Mouse (Mus musculus) forelimb bud, embryonic 11.5 days (tissue): ENCODE data around the gene Hist2h2ab.
"Not testable (repeated sequence)": the region's sequence is repeated elsewhere in the genome, so short reads cannot be mapped to it uniquely, and the experiment has no call there.

ENCODE experiments used
- DNase-seq: peaks from one replicate; pipeline ENCODE4 v3.0.0-alpha.2; 2012; ENCODE audit warnings: low read depth, low spot score

The Hist2h2ab gene

DNA sequence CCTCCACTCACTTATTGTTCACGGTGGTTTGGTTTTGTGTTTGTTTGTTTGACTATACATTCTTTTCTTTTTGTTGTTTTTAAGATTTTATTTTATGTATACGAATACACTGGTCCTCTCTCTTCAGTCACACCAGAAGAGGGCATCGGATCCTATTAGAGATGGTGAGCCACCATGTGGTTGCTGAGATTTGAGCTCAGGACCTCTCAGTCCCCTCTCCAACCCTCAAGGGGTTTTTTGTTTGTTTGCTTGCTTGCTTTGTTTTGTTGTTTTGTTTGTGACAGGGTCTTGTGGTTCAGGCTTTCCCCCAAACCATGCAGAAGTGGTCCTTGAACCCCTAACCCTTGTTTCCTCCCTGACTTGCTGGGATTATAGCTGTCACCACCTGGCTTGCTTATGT, 42.0 kb downstream of the Hist2h2ab start:
- no peak for DNase-seq

DNA sequence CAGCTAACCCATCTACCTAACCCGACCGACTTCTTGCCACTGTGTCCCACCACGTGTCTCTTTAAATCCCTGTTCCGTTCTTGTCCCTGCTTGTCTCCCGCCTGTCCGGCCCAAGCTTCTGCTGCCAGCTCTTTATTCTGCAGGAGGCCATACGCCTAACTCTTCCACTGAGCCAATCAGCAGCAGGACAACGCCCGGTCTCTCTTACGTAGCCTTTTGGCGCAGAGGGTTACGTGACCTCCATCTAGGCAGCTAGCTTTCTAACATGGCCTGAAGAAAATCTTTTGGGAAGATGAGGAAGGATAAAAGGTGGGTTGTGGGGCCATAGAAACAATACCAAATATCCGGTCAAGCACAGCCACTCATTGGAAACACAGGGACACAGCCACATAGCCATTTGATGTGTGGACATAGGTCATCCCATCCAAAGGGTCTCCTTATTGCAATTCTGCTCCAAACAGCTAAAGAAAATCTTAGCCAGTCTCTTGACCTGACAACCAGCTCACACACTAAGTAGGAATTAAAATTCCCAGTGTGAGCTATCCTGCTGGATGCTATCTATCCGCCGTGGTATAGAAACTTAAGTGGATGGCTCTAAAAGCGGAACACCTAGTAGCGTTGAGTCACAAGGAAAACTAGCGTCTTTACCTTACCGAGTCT, 42.7 kb downstream of the Hist2h2ab start:
- DNase-seq, result peak; percentile 83

DNA sequence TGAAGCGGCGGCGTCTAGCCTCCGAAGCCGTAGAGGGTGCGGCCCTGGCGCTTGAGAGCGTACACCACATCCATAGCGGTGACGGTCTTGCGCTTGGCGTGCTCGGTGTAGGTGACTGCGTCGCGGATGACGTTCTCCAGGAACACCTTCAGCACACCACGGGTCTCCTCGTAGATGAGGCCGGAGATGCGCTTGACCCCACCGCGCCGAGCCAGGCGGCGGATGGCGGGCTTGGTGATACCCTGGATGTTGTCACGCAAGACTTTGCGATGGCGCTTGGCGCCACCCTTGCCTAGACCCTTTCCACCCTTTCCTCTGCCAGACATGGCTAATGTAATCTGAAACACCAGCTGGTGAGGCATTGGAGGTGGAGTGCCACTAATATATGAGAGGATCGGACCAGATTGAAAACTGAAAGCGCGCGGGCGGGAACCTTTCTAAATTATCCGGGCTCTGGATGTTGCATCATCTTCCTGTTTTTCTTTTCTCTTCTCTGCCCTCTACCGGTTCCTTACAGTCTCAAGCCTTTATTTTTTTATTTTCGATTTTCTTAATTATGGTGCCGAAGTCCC, 43.4 kb downstream of the Hist2h2ab start, which contains the start of gene Hist2h4:
TSS of gene Hist2h4 (minus strand) at position 333 of the 572 bp plus-strand sequence.
- DNase-seq, result peak; percentile 96

DNA sequence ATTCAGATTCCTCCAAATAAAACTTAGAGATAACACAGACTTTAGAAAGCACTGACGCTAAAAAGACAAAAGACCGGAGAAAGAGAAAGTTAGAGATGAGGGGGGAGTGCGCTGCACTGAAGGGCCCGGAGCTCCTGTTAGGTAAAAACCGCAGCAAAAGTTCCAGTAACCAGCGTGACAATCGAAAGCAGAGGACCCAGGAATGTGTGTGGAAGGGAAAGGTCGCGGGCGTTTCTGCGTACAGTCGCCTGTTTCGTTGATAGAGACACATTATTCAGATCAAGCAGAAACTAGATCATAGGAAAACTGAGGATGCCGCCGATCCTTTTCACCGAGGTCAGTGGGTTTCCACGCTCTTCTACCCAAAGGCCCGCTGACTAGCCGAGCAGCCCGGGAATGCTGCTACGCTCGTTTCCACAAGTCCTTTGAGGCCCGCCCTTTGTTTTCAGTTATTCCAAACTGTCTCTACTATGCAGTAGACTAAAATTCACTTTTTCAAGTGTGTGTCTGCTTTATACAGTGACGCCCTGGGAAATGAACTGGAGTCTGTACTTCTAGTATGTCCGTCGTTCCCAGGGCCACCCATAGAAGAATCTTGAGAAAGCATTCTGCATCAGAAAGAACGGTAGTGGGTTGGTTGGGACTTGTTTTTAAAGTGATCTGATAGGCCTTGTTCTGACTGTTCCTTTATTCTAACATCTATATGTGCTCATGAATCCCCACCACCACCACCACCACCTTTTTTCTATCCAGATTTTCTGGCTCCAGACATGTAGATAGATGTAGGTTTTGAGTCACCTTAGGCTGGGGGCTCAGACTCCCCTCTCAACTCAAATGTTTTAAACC, 44.1 kb downstream of the Hist2h2ab start:
- DNase-seq, result peak; percentile 46

DNA sequence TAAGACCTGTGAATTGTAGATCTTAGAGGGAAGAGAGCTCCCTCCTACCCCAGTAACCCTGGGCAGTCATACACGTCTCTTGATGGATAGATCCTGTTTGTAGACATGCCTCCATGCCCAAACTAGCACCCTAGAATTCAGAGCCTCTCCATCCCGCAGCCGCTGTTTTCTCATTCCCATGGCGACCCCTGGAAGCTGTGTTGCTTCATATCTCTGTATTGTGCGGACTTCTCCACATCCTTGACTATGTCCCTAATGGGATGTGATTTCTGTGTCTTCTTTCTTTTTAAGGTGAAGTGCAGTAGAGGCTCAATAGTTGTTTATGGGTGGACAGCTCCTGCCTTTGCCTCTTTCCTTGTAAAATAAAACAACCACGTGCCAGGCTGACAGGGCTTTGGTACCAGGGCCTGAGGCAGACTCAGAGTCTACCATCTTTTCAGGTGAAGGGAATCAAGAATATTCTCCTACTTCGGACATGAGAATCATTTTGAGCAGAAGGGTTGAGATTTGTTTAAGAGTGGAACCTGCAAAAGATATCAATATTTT, 44.8 kb downstream of the Hist2h2ab start:
- DNase-seq, result no peak

DNA sequence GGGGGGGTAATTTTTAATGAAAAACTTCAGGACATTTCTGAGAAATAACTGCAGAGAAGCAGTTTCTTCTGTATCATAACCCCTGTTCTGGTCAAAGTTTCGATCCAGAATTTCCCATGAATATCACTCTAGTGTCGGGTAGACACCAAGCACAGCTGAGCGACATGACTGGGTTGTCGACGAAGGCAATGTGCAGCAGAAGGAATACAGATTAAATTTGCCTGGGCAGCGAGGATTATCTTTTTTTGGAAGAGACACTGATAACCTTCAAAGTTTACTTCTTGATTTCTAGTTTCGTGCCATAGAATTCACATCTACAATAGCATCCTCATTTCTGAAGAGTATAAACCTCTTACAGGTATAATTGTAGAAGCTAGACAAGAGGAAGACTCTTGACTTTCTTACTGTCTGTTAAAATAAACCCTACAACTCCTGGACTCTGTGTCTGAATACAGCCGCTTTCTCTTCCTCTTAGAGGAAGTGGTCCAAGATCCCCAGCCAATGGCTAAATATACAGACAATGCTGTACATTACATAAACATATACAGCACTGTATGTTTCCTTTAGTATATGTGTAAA, 46.6 kb downstream of the Hist2h2ab start:
- no peak for DNase-seq

DNA sequence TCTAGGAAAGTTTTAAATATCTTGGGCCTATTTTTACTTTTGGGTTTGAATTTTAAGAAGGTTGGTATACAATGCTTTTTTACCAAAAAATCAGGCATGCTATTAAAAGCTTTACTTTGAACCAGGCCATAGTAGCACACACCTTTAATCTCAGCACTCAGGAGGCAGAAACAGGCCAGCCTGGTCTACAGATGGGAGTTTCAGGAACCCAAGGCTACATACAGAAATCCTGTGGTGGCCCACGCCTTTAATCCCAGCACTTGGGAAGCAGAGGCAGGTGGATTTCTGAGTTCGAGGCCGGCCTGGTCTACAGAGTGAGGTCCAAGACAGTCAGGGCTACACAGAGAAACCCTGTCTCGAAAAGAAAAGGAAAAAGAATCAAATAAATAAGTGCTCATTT, 47.9 kb downstream of the Hist2h2ab start:
- DNase-seq, result no peak

DNA sequence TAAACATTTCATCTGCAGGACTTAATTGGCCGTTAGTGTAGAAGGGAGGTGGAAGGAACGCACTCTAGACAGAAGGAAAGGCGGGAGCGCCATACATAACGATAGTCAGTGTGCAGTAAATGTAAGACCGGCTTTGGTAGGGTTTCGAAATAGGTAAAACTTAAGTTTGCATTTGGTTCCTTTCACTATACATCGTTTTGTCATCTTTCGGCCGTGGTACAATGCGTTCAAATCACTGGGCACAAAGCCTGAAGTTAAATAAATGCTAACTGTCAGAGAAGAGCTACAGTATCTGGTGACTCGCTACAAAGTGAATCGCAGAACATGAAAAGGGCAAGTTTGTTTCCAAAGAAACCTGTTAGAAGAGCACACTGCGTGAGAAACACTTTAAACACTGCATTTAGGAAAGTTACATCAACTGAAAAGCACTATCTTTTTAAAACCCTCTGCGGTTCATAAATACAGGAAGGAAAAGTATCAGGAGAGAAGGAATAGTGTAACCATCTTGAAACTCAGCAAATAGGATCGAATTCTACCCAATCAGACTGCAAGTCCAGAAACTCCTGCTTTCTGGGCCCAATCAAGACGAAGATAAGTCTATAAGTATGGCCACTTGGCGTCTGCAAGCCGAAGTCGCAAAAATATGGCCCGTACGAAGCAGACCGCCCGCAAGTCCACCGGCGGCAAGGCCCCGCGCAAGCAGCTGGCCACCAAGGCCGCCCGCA, 48.5 kb downstream of the Hist2h2ab start, which contains the start of gene Hist2h3b:
TSS of gene Hist2h3b (plus strand) at position 604 of the 725 bp plus-strand sequence.
- DNase-seq, result peak; percentile 90

DNA sequence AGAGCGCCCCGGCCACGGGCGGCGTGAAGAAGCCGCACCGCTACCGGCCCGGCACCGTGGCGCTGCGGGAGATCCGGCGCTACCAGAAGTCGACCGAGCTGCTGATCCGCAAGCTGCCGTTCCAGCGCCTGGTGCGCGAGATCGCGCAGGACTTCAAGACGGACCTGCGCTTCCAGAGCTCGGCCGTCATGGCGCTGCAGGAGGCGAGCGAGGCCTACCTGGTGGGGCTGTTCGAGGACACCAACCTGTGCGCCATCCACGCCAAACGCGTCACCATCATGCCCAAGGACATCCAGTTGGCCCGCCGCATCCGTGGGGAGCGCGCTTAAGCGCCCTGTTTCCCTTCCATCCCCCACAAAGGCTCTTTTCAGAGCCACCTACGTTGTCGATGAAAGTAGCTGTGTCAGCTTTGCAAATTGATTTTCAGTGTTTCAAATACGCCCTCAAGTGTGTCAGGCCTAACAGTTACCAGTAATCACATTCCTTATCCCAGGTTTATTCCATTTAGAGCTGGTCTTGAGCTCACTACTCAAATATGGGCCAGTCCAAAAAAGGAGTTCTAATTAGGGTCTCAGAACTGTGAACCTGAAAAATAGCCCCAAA, 49.2 kb downstream of the Hist2h2ab start:
- DNase-seq, result not testable (repeated sequence)
